Mouse (Mus musculus) CD4-positive, CD25-positive, alpha-beta regulatory T cell, adult 2 months (primary cell): Measurements from ENCODE around the gene Pard3b.

Experiments used
- DNase-seq: peaks from one replicate; pipeline ENCODE4 v3.0.0-alpha.2; 2012; ENCODE audit warnings: low read depth, low spot score

The Pard3b gene

GRCm38 (mm10) chr1:61751008-61751407, 112.4 kb downstream of the Pard3b start:
- no peak for DNase-seq

GRCm38 (mm10) chr1:61756771-61757170, 118.1 kb downstream of the Pard3b start:
- no peak for DNase-seq

- DNase-seq, result peak; percentile 82
Observed at GRCm38 (mm10) chr1:61771213-61771612, 132.6 kb downstream of the Pard3b start.

GRCm38 (mm10) chr1:61778731-61779130, 140.1 kb downstream of the Pard3b start:
- DNase-seq, result no peak

- DNase-seq, result no peak
Observed at GRCm38 (mm10) chr1:61779906-61780305, 141.3 kb downstream of the Pard3b start.

- DNase-seq, result no peak
Observed at GRCm38 (mm10) chr1:61796296-61796695, 157.7 kb downstream of the Pard3b start.

GRCm38 (mm10) chr1:61820213-61820612, 181.6 kb downstream of the Pard3b start:
- peak; percentile 3 for DNase-seq

- DNase-seq, result no peak
Observed at GRCm38 (mm10) chr1:61825560-61826191, 187.1 kb downstream of the Pard3b start.

GRCm38 (mm10) chr1:61837006-61837544, 198.5 kb downstream of the Pard3b start:
- DNase-seq, result no peak

GRCm38 (mm10) chr1:61846606-61847005, 208.0 kb downstream of the Pard3b start:
- DNase-seq, result no peak

GRCm38 (mm10) chr1:61849029-61849714, 210.5 kb downstream of the Pard3b start:
- no peak for DNase-seq

GRCm38 (mm10) chr1:61850471-61850870, 211.8 kb downstream of the Pard3b start:
- no peak for DNase-seq

- DNase-seq, result no peak
Observed at GRCm38 (mm10) chr1:61851176-61851575, 212.6 kb downstream of the Pard3b start.

- no peak for DNase-seq
Observed at GRCm38 (mm10) chr1:61867286-61868082, 228.9 kb downstream of the Pard3b start.

GRCm38 (mm10) chr1:61874875-61875274, 236.3 kb downstream of the Pard3b start:
- DNase-seq, result no peak

- DNase-seq, result no peak
Observed at GRCm38 (mm10) chr1:61879706-61880470, 241.3 kb downstream of the Pard3b start.

- DNase-seq, result no peak
Observed at GRCm38 (mm10) chr1:61896048-61896447, 257.4 kb downstream of the Pard3b start.

GRCm38 (mm10) chr1:61903271-61904007, 264.8 kb downstream of the Pard3b start:
- DNase-seq, result no peak

GRCm38 (mm10) chr1:61904036-61904435, 265.4 kb downstream of the Pard3b start:
- DNase-seq, result no peak

GRCm38 (mm10) chr1:61912931-61913330, 274.3 kb downstream of the Pard3b start:
- no peak for DNase-seq

- no peak for DNase-seq
Observed at GRCm38 (mm10) chr1:61924958-61925357, 286.3 kb downstream of the Pard3b start.
